Mouse (Mus musculus) fat pad, adult 2 months (tissue): ENCODE data around the gene Syt2.

Experiments used
- DNase-seq: peaks from one replicate; pipeline ENCODE4 v3.0.0-alpha.2; 2011; ENCODE audit warnings: low read depth, low spot score; ENCODE audit errors: extremely low read depth

Gene Syt2

DNA sequence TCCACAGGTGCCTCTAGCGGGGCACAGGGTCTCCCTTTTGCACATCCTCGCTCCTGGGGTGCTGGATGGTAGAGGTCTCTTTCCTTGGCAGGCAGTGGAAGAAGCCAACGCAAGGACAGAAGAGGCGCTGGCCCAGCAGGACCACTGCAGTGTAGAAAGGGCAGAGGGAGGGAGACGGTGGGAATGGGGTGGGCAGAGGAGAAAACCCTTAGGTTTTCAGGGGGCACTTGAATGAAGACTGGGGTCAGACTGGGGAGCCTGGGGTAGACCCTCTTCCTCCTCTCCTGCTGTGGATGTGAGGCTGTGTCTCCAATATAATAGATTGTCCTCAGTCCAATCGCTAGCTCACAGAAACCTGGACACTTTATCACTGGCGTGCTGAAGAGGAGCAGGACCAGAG, 1.1 kb downstream of the Syt2 start:
- DNase-seq, result no peak

DNA sequence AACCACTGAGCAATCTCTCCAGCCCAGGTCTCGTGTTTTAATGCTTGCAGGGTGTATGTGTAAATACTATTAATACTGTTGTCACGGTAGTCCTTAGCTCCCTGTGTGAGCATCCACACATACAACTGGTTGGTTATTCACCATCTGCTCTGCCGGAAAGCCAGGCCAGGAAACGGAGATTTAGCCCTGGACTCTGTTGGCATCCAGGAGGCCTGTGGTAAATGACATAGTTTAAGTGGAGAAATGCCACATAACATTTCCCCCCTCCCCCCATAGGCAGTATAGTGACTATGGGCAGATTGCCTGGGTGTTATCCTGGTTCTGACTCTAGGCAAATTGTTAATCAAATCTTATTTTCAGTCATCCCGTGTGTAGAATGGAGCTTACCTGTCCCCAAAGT, 4.3 kb downstream of the Syt2 start:
- DNase-seq, result no peak

DNA sequence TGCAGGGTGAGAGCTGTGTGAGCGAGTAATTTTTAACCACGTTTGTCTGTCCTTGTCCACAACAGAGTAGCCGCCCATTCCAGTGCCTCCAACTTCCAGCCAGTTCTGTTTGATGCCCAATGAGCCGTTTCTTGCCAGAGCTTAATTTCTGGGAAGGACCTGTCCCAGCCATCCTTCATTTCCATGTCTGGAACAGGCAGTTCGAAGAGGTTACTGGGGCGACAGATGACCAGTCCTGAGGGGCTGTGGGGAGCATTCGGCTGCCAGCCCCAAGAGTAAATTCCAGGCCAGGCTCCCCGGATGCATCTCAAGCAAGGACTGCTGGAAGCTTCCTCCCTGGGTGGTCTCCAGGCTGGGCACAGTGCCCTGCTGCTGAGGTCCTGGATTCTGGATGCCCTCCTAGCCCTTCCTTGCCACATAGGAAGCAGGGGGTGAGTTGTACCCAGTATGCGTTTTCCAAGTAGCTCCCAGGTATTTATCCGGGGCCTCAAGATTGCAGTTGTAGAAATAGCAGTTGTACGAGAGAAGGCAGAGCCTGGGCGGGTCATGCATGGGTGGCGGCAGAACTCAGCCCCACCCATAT, 4.9 kb downstream of the Syt2 start:
- no peak for DNase-seq

DNA sequence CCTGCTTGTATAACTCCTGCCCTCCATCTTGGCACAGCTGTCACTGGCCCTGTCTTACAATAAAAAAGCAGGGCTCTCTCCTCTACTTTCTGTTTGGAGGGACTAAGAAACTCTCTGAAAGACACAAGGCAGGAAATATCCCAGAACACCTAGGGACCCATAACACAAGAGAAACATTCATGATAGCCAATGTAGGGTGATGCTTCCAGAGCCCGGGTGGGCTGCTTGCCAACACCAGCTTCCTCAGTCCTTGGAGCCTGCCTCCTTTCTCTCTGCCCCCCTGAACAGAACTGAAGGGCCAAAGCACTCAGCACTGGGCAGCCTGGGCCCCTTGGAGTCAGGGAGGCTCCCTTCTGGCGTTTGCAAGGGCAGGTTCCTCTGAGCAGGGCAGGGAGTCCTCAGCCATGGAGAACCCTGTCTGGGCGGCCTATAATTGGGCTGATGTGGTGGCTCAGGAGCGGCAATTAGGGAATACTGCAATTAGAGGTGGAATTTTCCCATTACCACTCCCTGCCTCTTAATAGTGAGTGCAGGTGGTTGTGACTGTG, 5.4 kb downstream of the Syt2 start:
- no peak for DNase-seq

DNA sequence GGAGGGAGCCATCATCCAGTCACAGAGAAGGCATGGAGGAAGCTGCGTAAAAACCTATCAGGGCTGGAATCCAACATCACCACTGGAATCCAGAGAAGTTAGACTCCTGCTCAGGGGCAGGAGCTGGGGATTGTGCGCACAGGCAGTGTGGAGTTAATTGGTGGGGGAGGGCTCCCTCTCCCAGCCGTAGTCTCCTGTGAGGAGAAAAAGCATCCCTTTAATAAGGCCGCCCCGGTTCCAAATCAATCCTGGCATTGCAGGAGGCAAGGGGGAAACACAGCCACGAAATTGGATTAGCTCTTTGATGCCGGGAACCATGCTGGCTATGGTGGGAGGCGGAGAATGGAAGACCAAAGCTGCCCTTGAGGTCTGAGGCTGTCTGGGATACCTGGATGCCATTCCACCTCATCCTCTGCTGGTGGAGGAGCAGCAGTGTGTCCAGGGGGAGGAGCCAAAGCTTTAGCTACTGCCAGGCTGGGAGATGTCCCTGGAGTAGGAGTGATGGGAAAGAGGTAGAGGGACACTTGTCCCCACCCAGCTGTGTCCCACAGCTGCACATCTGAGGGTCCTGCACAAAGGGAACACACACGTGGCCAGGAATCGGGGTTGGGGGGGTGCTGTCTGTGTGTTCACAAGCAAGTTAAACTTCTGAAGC, 7.3 kb downstream of the Syt2 start:
- no peak for DNase-seq

DNA sequence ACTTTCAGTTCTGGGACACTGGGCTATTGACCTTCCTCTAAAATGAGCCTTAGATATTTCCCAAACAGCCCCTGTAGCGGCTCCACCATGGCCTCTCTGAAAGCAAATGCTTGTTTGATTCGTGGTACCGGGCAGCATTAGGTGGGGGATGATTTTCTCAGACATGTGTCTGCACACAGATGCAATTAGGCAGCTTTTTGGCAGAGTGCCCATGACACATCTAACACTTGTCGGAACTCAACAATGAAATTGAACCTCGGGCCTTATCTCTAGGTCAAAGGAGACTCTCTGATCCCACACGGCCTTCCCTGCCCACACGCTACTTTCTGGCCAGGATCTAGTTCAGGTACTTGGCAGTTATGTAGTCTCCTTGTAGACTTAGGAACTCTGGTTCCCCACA, 12.4 kb downstream of the Syt2 start:
- no peak for DNase-seq

DNA sequence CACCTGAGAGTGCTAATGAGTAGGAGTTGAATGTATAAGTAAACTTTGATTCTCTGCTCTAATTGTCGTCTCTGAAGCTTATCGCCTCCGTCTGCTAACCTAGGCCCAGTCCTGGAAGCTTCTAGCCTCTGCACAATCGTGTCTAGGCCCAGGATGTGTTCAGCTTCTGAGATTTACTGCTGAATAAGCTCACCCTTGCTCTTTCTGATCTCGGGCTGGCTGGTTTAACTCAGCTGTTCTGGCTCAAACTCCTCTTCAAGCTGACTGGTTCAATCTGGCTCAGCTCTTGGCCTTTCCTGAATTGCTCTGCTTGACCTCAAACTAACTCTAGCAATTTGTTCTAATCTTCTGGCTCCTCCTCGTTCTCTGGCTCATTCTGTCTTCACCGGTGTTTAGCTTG, 13.7 kb downstream of the Syt2 start:
- no peak for DNase-seq

DNA sequence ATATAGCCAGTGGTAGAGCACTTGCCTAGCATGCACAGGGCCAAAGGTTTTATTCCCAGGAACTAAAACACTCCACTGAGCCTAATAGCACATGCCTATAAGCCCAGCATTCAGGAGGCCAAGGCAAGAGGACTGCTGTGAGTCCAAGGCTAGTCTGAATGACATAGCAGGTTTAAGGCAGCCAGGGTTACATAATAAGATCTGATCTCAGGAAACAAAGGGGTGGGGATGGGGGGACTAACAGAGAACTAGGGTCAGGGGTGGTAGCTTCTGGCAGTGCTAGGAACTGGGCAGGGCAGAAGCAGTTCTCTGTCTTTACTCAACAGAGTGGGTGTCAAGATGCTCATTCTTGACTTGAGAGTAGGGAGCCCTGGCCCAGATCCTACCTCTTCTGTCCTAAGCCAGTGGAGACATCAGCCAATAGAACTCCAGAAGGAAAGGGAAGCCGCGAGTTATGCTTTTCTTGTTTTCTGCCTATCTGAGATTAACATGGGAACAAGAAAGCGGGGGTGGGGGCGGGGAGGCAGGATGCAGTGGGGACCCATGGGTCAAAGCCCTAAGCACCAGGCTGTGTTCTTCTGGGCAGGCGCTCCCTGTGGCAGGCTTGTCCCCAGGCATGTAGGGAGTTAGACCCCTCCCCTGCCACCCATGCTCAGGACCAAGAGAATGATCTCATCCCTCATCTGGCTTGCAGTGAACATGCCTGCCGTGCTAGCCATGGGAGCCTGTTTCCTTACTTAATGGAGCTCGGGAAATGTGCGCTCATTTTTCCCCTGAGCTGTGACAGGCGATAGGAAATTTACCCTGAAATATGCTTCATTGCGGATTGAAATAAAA, 25.0 kb downstream of the Syt2 start:
- no peak for DNase-seq

DNA sequence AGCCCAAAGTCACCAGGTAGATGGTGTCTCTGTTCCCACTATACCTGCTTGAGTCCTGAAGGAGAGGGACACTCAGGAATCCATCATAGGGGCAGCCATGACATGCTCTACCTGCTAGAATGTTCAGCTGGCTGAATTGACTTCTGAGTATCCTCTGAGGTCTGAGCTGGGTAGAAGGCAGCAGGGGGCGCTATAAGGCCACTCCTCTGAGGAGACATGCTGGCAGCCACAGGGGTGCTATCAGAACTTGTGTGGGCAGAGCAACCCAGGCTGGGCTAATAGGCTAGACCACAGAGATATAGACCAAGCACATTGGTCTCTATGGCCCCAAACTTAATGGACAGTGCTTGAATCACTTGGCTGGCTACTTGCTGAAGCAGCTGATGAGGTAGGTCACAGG, 27.8 kb downstream of the Syt2 start:
- no peak for DNase-seq

DNA sequence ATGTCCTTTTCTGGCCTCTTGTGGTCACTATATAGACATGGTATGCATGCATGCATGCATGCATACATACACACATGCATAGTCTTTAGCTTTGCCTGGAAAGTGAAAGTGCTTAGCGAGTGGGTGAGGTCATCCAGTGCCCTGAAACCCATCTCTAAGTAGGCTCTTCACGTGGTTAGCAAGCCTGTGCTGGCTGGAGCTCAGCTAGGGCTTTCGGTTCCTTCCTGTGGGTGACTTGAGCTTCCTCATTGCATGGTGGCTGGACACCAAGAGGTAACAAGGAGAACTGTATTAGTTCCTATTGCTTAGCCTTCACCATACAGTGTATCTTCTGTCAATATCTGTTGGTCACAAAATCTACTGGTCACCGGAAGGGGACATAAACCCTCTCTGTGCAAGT, 33.0 kb downstream of the Syt2 start:
- no peak for DNase-seq

DNA sequence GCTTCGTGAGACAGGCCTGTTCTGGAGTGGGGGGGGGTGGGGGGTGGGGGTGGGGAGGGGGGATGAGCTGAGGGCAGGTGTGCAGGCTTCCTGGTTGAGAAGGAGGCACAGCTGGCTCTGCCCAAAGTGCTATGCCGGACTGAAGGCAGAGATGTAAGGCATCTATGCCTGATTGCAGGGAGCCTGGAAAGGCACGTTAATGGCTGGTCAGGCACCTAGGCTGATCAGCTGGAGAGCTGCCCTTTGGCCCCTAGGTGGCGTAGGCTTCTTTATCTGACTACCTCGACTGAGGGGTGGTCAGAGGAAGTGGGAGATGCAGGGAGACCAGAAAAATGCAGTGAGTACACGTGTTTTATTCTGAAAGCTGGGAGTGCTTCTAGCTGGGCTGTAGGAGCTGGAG, 34.1 kb downstream of the Syt2 start:
- no peak for DNase-seq

DNA sequence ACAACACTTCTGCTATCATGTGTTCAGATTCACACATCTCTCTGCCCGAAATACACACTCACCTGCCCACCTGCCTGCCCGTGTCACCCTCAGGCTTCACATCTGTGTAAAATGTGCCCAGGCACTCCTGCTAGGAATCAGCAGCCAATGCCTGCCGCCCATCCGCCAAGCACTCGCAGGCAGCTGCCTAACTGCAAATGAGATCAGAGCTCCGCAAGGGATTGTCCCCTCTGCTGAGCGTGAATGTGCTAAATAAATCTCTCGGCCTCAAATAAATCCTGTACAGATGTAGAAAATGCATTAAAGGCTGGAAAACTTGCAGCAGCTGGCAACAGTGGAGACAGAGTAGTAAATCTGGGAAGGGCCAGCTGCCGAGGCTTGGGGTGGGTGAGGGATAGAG, 36.0 kb downstream of the Syt2 start:
- DNase-seq, result no peak

DNA sequence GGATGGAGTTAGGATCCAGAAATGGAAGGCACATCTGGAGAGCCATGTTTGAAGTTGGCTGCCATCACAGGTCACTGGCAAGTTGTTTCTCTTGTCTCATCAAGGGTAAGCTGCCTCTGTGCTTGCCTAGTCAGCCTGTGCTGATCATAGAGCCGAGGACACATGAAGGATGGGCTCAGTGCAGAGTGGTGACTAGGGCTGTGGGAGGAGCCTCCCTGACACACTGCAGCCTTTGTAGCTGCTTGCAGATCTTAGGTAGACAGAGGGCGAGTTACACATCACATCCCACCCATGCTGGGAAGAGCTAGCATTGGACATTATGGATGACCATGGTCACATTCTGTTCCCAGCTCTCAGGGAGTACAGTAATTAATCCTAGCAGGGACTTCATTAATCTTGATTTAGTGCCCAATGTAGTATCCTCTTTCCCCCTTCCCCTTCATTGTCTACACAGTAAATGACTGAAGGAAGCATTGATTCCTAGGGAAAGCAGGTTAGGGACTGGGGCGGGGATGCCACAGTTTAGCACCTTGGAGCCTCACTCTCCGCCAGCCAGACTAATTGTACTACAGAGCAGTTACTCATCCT, 40.5 kb downstream of the Syt2 start:
- no peak for DNase-seq

DNA sequence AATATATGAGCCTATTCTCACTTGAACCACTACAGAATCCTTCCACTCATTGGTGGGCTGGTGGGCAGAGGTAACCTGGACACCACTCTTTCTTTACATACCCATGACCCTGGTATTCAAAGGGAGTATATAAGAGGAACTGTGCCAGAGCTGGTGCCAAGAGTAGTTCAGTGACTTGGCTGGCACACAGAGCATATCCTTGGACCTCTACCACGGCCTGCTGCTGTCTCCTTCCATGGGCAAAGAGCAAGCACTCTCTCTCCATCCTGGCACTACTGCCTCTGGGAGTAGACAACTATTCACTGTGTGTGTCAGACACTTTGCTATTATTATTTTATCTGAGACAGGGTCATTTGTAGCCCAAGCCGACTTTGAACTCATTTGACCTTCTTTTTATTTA, 49.8 kb downstream of the Syt2 start:
- DNase-seq, result no peak

DNA sequence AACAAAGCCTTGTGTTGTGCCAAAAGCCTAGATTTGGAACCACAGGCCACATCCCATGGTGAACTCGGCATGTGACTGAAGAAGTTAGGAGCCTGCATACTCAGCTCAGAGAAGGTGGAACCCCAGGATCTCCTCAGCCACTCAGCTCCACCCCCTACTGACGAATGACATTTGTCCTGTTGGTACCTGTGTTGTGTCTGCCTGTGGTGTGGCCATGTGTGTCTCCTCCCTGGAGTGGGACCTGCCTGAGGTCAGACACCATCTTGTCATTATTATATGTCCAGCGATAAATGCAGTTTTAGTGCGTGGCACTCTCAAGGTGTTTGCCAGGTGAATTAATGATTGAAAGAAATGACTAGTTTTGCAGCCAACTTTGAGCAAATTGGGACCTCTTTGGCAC, 50.6 kb downstream of the Syt2 start:
- DNase-seq, result no peak

DNA sequence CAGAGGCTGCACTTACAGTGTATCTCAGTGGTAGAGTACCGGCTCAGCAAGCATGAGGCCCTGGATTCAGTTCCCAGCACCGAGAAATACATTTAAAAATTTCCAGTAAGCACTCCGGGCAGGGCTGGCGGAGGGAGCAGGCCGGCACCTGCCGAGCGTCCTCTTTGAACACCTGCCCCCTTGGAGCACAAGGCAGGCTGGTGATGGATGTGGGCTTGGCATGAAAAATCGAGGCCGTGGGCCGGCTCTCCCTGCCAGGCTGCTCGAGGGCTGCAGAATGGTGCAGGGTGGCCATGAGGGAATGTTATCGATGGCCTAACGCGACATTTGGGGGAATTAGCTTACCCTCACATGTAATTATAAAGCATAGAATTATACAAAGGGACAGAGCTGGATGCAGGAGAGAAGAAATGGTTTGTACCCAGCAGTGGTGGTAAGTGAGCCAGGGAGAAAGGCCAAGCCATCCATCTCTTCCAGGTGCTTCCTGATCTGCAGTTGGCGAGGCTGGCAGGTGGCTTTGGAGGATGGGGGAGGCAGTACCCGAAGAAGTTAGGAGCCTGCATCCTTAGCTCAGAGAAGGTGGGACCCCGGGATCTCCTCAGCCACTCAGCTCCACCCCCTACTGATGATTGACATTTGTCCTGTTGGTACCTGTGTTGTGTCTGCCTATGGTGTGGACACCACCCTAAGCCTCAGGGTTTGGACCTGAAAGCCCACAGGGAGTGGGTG, 51.2 kb downstream of the Syt2 start:
- no peak for DNase-seq

DNA sequence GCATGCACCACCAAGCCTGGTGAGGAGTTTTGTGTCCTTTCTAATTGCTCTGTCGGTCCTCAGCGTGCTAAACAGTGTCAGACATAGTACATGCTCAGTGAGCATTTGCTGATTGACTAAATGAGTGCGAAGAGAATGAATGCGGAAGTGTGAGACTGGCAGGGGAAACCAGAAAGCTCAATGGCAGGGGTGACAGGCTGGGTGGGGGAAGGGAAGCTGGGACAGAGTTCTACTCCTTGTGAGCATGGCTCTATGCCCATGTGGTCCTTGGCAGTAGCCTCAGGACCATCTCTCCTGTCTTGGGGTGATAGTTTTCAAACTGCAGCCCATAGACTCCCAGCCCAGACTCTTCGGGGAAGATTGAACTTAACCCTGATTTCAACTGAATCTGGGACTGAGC, 52.0 kb downstream of the Syt2 start:
- no peak for DNase-seq

DNA sequence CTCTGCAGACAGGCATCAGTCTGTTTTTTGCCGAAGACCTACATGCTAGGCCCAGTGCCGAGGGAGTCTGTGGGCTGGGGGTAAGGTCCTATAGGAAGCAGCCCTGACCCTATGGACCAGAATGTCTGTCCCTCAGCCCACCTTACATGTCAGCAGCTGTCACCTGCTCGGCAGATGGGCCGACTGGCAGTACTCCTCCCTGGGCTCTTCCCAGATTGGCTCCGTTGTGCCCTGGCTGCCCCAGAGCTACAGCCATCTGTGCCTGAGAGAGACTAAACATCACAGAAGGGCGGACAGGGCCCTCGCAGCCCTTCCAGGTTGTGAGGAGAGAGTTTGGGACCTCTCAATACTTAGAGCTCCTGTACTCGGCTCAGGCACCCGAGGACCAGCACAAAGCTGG, 52.9 kb downstream of the Syt2 start:
- DNase-seq, result no peak

DNA sequence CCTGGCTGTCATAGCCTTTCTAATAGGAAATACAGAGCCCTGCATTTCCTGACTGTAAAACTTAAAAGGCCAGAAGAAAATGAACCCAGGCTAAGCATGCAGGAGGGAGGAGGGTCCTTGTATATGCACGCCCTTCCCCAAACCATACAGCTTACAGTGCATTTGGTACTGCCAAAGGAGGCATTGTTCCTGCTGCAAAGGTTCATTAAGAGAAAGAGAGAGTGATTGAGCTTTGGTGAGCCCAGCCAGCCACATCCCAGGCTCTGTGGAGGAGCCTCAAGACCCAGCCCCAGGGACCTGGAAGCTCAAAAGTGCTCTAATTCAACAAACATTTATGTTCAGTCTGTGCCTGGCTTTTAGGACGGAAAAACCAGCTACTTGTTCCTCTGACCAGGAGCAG, 53.7 kb downstream of the Syt2 start:
- no peak for DNase-seq

DNA sequence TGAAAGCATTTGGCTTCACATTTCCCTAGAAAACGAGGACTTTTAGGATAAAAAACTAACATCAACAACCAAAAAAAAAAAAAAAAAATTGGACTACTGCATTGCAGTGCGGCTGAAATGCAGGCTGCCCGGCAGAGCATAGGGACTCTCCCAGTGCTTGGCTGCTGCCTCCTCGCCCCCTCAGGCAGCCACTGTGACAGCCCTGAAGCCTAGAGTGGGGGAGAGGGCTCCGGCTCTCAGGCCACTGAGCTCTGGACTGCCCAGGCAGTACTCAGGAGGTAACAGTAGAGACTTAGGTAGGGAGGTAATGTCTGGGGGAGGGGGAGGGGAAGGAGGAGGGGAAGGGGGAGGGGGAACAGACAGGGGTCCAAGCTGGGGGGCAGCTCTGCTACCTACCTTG, 54.2 kb downstream of the Syt2 start:
- no peak for DNase-seq

DNA sequence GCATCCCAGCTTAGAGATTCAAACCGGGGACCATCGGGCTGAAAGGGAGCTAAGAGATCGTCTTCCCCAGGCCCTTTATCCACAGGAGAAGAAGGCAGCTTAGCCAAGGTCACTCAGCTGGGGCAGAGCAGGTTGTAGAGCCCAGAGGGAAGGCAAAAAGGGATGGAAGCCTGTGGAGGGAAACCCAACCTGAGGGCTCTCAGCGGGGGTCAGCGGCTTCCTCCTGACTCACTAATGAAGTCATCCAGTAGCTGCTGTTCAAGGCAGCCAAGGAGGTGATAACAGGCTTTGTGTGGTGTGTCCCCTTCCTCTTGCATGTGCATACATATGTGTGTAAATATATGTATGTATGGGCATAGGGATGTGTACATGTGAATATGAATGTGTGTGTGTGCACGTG, 54.7 kb downstream of the Syt2 start:
- no peak for DNase-seq
